Mouse (Mus musculus) right cerebral cortex, postnatal 36 days (tissue): ENCODE measurements around the gene Crhr1.
"Not testable (repeated sequence)": the region's sequence is repeated elsewhere in the genome, so short reads cannot be mapped to it uniquely, and the experiment has no call there.

ENCODE experiments used
- DNase-seq, 2 experiments: peaks; one replicate each; pipeline ENCODE4 v3.0.0; 2022; ENCODE audit warnings: low spot score in 2 of 2, mixed read lengths in 1 of 2

The Crhr1 gene

DNA sequence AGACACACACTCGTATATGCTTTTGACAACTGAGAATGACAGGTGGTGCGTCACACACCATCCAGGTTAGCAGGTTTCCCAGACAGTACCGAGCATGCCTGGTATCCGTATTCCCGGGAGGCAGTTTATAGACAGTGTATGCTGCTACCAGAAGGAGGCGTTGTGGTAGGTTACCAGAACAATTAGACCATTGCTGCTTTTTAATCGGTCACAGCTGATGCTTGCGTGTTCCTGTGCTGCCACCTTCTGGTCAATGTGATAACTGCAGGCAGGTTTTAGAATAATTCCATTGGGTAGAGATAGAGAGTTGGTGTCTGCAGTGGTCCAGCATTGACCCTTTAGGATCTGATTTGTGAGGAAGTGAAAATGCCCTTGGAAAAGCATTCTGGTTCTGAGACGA, 63.1 kb downstream of the Crhr1 start:
- DNase-seq = peak; percentile 81

DNA sequence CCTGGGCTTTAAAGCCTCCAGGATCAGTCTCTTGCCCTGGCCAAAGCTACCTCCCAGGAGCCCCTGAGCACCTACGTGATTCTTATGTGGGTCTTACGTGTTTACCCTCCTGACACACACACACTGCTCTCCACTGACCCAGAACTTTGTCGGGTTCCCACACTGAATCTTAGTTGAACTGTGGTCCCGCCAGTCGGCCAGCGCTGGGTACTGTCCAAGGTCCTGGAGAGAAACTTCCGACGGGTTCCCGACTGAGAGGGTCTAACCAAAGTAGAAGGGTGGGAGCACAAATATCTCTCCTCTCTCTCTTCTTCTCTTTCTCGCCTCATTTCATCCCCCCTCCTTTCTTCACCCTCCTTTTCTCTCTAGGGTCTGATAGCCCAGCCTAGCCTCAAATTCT, 65.2 kb downstream of the Crhr1 start:
- no peak for DNase-seq

- no peak for DNase-seq
Measured at GRCm38 (mm10) chr11:104203271-104203670, 70.6 kb downstream of the Crhr1 start.

DNA sequence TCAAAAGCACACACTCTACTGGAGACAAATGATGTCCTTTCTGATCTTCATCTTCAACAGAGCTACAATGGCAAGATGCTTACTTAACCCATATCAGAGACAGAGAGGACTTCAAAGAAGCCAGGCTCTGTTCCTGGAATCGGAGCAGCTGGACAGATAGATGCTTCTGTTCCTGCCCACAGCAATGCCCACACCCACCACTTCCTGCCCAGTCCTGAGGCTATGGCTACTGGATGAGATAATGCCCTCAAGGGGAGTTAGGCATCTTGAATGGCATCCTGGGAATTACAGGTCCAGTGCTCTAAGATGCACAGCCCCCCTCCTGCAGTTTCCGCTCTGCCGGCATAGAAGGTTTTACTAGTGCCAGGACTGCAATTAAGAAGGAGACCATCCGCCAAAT, 73.9 kb downstream of the Crhr1 start:
- DNase-seq = no peak

DNA sequence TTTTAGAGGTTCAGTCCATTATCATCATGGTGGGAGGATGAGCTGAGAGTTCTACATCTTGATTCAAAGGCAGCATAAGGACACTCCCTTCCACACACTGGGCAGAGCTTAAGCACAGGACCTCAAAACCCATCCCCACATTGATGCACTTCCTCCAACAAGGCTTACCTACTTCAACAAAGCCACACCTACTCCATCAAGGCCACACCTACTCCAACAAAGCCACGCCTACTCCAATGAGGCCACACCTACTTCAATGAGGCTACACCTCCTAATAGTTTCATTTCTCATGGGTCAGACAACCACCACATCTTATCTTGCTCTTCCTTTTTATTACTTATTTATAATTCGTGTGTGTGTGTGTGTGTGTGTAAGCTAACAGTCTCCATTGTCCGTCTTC, 76.4 kb downstream of the Crhr1 start:
- no peak for DNase-seq

DNA sequence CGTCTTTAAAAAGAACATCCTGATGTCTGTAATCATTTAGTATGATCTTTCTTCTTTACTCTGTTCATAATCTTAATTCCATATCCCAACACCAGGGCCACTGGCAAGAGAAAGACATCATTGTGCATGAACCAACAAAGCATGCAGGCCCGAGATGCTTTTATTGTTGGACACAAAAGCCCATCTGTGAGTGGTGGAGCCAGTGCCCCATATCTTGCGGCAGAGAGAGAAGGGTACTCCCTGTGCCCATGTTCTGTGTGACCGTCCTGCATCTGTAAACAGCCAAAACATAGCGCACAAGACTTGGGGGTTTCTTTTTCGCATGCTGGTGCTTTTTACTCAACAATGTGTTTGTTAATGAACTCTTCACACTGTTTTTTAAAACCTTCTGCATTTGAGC, 78.6 kb downstream of the Crhr1 start:
- DNase-seq = no peak

GRCm38 (mm10) chr11:104214128-104214527, 81.5 kb downstream of the Crhr1 start:
- not testable (repeated sequence) for DNase-seq

DNA sequence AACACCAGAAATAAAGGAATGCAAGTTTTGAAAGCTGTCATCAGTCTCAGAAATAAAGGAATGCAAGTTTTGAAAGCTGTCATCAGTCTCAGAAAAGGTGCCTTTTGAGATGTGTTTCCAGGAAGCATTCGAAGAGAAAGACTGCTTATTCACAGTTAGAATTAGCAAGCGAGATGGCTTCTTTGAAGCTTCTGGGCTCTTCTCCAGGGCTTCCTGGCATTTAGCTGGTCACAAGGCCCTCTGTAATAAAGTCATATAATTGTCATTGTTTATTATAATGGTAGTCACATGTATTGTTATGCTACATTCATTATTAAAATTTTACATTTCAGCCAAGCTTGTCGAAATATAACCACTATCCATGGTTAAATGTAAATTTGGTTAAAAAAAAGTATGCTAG, 85.4 kb downstream of the Crhr1 start:
- no peak for DNase-seq

DNA sequence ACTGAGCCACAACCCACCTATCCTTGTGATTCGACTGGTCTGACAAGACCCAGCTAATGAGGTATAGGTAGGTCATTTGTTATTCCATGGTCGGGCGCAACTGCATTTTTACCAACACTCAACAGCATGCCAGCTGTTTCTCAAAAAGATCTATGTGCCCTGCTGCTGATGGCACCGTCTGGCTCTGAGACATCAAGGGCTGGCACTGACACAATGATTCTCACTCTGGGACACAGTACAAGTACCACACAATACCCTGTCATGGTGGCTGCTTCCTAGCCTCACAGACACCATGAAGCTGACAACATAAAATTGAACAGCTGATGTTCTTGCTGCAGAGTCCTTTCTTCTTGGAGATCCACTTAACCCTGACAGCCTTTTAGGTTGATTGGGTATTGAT, 87.6 kb downstream of the Crhr1 start:
- DNase-seq = no peak

GRCm38 (mm10) chr11:104221751-104222150, 89.1 kb downstream of the Crhr1 start:
- no peak for DNase-seq

DNA sequence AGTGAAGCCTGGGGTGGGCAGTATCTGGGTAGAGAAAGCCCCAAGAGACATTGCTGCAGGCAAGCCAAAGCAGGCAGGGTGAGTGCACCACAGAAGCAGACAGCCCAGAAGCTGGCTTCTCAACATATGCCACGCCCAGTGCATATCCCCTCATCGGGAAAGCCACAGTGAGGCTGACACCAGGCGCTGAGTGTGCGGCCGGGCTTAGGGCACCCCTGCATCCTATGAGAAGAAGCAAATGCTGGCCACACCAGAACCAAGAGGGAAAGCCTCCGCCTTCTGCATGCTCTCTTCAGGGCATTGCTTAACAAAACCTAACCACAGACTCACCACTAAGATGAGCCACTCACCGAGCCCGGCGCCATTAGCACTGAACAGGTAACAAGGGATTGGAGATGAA, 90.6 kb downstream of the Crhr1 start:
- DNase-seq = no peak
